Mouse (Mus musculus): ENCODE data around the gene Cox11. TPM values are rescaled to one million over a fixed set of nuclear protein-coding genes. Genes with fewer than 3 reads are reported as not detected.

Gene Cox11
- polyA plus RNA-seq, 1 experiment, result 10.5 TPM

DNA sequence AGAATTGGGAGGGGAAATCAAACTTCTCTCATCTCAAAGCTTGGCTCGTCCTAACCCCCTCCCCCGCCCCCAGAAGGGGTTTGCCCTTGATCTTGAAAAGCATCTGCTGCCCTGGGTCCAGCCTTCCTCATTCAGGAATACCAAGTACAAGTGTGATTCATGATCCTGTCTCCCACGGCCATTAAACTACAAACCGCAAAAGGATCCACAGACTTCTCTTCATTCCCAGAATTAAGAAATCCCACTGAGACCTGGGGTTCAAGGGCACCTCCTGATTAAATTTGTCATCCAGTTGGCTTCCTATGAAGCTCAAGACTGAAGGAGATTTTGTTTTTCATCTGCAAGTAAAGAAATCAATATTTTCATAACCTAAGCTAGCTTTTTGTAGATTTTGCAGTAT lies 56.2 kb downstream of the Cox11 start:
- no peak overlapping the region for H3K4me3 ChIP-seq (replicated peaks)
- H3K4me1 ChIP-seq, result peaks cover 30% of the 10 kb centered on the region
- no peaks in the 10 kb centered on the region for H3K36me3 ChIP-seq (replicated peaks; ENCODE audit: low read length)
- no peak for TF ChIP-seq FLI1 (IDR thresholded peaks at IDR 0.05; ENCODE audit: low read length)
- no peak for TF ChIP-seq GATA1 (IDR thresholded peaks at IDR 0.05; ENCODE audit: borderline replicate concordance, low read length)
- H3K27me3 ChIP-seq (replicated peaks), result peaks cover 2% of the 10 kb centered on the region
- no peaks in the 10 kb centered on the region for H3K9me3 ChIP-seq

Other genes starting within 250 kb of the Cox11 start
- 0.98 TPM in 1 of 2 replicates, not detected in the other for gene Hlf, start 247.3 kb upstream of the Cox11 start, polyA plus RNA-seq (2012; ENCODE audit: insufficient read depth, low replicate concordance)
- gene Stxbp4, start 89 bp upstream of the Cox11 start, polyA plus RNA-seq (2012; ENCODE audit: insufficient read depth, low replicate concordance), result 0.15 TPM in 1 of 2 replicates, not detected in the other
- 1.9 and 3.3 TPM in 2 replicates for gene Tom1l1, start 50.2 kb downstream of the Cox11 start, polyA plus RNA-seq (2012; ENCODE audit: insufficient read depth, low replicate concordance)